Mouse (Mus musculus) lung, postnatal 36 days (tissue): Measurements from ENCODE around the gene Zc3h4.

Experiments
- DNase-seq: peaks from one replicate; pipeline ENCODE4 v3.0.0; 2022; ENCODE audit warnings: mixed read lengths

Zc3h4 gene

DNA sequence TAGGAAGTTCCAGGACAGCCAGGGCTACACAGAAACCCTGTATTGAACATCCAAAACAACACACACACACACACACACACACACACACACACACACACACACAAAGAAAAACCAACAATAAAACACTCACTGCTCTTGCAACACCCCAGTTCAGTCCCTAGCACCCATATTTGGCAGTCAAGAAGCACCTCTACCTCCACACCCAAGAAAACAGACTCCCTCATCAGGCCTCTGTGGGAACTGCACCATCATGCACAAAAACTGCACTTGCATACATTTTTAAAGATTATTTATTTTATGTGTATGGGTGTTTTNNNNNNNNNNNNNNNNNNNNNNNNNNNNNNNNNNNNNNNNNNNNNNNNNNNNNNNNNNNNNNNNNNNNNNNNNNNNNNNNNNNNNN lies 40.5 kb downstream of the Zc3h4 start:
- DNase-seq = peak; percentile 27

DNA sequence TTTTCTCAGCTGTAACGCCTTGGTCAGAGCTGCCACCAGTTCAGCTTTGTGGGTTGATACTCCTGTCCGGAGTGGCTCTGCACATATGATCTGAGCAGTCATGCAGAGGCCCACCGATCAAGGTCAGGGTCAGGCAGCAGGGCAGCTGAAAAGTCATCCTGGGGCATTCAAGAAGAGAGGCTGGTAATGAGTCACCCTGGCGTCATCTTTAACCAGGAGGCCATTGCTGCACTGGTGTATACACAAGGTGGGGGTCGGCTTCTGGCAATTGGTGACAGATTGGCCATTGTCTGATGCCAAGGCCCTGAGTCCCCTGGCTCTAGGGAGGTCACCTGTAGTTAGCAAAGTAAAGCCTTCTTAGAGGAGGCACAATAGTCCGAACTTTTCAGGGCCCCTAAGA lies 50.9 kb downstream of the Zc3h4 start:
- DNase-seq = no peak

DNA sequence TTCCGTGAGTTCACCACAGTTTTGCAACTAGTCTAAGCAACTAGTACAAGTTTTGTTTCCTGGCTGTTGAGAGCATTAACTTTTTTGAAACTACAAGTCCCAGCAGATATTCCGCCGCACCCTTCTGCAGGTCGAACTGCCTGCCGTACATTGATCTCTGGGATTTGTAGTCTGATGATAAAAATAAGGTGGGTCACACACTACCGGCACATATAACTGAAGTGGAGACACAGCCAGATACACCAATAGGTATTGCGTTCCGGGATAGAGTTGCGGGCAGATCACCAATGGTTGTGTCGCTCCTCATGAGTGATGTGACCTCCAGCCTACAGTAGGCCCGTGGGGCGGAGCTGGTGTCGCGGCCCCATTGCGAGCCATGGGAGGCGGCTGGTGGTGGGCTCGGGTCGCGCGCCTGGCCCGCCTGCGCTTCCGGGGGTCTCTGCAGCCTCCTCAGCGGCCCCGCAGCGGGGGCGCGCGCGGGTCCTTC lies 51.9 kb downstream of the Zc3h4 start, which contains the start of gene Tmem160:
Tmem160 (plus strand) TSS at position 193 of the 487 bp plus-strand sequence.
- DNase-seq = peak; percentile 97

DNA sequence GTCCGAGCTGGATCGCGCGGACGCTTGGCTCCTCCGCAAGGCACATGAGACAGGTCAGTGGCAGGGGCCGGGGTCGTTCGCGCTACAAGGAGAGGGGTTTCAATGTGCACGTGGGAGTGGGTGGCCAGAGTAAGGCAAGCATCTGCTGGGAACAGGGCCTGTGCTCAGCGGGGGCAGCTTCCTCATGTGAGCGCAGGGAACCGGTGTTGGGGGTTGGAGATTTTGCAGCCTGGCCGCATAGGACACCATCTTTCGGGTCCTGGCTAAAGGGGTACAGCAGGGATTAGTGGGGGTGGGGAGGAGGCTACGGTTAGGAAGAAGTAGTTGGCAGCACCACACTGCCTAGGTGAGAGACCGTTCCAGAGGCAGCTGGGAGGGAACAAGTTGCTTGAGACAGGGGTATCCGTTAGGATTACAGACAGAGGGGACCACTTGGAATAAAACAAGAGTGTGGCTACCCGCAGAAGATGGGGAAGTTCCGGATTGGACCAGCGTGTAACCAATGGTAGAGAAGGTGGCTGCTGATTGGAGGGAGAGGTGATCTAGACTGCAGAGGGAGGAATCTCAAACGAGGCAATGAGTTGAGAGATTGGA lies 52.5 kb downstream of the Zc3h4 start:
- peak; percentile 56 for DNase-seq

DNA sequence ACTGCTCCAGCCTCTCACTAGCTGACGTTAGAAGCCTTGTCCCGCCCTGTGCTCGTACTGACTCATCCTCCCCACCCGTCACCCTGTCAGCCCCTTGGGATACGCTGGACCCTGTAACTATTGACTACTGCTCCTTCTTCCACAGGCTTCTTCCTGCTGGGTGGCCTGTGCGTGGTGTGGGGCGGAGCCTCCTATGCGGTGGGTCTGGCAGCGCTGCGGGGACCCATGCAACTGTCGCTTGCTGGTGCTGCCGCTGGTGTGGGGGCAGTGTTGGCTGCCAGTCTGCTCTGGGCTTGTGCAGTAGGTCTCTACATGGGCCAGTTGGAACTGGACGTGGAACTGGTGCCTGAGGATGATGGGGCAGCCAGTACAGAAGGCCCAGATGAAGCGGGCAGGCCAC lies 54.3 kb downstream of the Zc3h4 start:
- no peak for DNase-seq

DNA sequence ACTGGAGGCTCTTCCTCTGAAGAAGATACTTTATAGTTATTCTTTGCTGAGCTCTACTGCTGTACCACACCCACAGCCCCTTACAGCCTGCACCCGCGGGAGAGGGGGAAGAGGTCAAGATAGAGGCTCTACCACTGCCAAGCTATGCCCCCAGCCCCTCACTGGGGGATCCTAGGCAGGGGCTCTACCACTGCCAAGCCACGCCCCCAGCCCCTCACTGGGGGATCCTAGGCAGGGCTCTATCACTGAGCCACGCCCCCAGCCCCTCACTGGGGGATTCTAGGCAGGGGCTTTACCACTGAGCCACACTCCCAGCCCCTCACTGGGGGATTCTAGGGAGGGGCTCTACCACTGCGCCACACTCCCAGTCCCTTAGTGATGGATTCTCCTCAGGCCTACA lies 55.6 kb downstream of the Zc3h4 start:
- DNase-seq = no peak

DNA sequence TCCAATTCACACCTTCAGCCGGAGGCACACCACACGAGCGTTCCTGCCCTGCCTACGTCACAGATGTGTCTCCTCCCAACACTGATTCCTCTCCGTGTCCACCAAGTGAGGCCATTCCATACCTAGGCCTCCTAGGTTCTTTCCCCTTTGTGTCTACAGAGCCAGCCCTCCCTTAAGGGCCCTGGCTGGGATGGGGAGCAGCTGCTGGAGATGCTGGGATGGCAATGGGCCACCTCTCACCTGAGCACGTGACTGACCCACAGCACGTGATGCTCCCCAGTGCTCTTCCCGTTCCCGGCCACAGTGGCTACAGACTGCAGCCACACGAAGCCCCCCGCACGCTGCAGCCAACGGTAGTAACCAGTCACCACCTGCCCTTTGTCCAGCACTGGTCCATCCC lies 59.9 kb downstream of the Zc3h4 start:
- DNase-seq = no peak

DNA sequence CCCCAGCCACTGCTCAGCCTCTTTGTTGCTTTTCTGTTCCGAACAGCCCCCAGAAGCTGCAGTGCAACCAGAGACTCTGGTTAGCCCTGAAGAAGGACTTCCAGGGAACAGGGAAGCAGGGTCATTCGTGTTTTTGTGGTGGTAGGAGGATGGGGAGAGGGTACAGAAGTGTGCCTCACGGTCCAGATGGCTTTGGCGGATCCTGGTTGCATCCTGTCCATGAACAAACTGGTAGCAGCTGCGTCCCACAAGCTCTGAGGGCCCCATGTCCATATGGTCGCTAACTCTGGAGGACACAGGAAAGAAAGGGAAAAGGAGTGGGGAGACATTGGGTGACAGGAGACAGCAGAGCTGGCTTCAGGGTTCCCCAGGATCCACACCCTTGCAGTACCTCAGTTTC lies 60.4 kb downstream of the Zc3h4 start:
- no peak for DNase-seq

DNA sequence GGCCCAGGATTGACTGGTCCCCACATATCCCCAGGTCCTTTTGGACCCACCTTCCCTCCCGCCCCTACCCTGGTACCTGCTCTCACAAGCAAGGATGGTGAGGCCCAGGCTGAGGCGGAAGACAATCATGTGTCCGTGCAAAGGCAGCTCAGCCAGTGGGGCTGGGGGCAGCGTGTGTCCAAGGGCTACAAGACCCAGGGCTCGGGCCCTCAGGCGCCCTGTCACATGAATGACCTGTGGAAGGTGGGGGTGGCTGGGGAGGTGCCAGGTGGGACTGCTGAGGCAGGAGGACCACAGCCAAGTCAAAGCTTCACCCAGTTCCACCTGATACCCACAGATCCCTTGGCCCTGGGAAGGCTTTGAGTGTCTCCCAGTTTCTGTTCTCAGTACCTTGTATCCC lies 61.0 kb downstream of the Zc3h4 start:
- DNase-seq = no peak

DNA sequence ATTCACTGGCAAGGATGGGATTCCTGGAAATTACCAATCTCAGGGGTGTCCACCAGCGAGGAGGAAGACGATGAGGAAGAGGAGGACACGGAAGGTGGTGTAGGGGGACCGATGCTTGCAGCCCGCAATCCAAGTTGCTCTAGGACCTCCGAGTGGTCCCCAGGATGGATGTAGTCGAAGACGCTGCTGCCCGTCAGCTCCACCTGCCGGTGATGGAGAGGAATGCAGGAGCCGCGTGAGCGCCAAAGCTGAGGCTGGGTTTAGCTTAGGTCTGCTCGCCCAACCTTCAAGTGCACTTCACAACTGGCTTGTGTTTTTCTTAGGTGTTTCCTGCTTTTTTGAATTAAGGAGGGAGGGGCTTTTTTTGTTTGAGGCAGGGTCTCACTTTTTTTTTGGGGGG lies 62.5 kb downstream of the Zc3h4 start:
- DNase-seq = peak; percentile 87

DNA sequence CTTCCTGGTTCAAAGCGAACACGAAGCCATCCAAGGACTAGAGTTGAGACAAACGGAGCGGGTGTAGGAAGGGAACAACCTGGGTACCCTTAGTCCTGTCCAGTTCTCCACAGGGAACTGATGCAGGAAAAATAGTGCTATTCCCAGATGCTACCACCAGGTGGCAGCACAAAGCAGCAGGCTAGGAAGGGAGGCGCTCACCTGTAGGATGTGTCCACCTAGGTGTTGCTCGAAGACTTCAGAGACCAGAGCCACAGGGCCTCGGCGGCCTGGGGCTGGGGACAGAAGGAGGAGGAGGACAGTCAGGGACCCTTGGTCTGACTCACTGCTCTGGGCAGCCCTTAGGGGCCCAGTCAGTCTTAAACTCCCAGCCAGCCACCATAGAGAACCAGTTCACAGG lies 64.5 kb downstream of the Zc3h4 start:
- peak; percentile 81 for DNase-seq

DNA sequence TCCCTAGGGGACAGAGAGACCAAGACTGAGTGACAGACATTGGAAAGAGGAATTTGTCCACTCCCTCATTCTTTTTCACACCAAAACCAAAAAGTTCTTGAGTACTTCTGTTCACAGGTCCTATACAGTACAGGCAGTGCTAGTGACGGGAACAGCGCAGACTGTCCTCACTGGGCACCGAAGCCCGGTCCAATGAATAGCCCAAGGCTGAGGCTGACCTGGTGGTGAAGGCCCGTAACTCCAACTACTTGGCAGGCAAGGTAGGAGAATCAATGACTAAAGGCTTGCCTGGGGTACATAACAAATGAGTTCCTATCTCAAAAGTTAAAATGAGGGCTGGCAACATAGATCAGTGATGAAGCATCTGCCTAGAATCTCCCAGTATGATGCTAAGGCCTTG lies 64.9 kb downstream of the Zc3h4 start:
- no peak for DNase-seq

DNA sequence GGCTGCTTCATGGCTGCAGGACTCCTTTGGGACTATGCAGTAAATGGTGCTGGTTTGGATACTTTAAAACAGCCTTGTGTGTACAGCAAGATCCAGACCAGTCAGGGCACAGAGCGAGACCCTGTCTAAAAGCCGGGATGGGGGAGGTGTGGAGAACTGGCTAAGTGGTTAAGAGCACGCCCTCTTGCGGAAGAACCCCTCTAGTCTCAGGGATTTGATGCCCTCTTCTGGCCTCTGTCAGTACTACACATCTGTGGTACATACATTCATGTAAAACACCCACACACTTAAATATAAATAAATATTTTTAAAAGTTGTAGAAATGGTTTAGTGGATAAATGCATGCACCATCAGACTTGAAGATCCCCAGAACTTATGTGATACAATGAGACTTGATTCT lies 65.9 kb downstream of the Zc3h4 start:
- peak; percentile 22 for DNase-seq

DNA sequence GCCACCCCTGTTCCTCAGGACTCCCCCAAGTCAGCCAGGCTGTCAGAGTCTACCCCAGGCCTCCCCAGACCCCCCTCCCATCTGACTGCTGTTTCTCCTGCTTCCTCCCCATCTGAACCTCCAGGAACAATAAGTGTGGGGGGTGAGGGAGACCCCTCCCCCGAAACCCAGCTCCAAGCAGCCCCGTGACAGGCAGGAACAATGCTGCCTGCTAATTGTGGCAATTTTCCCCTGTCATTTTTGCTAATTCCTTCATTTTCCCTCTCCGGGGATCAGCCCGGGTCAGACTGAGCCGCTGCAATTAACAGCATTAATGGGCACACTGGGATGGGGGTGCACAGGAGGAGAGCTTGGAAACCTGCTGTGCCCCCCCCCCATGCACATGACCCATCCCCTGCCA lies 67.4 kb downstream of the Zc3h4 start:
- no peak for DNase-seq

DNA sequence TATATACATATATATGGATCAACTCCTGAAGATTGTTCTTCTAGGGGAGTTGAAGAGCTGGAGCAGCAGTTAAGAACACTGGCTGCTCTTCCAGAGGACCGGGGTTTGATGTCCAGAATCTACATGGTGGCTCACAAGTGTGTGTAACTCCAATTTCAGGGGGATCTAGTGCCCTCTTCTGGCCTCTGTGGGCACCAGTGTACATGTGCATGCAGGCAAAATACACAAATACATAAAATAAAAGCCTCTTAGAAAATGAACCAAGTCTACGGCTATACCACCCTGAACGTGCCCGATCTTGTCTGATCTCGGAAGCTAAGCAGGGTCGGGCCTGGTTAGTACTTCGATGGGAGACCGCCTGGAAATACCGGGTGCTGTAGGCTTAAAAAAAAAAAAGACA lies 70.8 kb downstream of the Zc3h4 start:
- DNase-seq = peak; percentile 50

DNA sequence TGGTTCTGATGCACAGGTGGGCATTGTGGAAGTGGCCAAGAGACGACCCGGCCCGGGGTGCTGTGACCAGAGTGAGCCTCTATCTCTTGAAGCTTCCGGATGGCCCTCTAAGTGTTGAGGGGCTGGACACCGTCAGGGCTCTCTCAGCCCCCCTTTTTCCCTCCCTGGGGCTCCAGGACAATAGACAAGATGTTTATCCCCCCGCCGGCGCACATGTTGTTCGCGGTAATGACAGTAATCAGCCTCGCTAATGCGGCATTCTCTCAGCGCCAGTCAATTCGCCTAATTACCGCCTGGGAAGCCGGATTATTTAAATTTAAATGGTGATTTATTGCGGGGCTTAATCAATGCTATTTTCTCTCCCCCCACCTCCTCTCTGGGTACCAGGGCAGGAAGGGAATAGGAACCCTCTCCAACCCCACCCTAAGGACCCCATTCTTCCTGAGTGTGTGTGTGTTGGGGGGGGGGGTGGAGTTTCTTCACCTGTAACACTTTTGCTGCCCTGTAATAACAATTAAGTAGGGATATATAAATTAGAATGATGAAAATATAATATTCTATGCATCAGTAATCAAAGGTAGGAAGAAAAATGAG lies 71.5 kb downstream of the Zc3h4 start:
- DNase-seq = no peak

DNA sequence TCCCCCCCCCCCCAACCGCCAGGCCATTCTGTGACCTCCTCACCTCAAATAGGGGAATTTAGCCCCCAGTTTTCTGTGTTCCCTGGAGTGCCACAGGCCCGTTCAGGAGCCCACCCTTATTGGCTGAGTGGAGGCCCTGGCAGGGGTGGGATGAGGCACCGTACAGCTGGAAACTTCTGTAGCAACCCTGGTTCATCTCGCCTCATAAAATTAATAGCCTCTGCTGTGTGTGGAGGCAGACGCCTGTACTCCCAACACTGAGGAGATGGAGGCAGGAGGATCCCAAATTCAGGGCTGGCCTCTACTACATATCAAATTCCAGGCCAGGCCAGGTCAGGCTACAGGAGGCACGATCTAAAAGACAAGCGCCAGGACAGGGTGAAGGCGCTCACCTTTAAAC lies 73.1 kb downstream of the Zc3h4 start:
- DNase-seq = no peak

DNA sequence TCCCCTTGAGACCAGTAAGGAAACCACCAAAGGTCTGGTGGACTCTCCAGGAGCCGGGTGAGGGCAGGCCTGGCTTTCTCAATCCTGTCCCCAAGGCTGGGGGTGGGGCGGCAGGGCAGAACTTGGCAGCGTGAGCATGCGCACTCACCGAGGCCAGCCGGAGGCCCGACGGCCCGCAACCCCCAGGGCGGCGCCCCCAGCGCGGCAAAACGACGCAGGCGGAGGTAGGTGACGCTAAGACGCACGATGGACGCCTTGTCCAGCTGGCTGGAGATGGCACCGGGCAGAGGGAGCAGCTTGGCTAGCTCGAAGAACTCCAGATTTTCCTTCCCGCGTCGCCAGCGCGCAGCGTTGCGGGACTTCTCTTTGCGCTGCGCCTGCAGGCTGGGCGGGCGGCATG lies 73.7 kb downstream of the Zc3h4 start:
- peak; percentile 39 for DNase-seq

DNA sequence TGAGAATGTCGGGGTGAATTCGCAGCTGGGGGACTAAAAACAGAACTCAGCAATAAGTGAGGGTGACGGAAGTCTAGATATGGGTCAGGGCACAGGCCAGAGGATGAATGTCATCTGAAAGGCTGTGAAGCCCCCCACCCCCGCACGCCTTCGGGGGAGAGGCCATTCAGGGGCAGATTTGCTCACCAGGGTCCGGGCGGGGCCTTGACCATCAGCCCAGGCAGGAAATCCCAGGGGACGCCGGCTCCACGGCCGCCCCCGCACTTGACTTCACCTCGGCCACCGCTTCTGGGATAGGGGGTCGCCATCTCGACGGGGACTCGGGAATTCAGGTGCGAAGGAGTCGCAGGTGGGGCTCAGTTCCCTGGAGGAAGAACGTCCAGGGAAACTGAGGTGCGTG lies 74.6 kb downstream of the Zc3h4 start:
- no peak for DNase-seq

DNA sequence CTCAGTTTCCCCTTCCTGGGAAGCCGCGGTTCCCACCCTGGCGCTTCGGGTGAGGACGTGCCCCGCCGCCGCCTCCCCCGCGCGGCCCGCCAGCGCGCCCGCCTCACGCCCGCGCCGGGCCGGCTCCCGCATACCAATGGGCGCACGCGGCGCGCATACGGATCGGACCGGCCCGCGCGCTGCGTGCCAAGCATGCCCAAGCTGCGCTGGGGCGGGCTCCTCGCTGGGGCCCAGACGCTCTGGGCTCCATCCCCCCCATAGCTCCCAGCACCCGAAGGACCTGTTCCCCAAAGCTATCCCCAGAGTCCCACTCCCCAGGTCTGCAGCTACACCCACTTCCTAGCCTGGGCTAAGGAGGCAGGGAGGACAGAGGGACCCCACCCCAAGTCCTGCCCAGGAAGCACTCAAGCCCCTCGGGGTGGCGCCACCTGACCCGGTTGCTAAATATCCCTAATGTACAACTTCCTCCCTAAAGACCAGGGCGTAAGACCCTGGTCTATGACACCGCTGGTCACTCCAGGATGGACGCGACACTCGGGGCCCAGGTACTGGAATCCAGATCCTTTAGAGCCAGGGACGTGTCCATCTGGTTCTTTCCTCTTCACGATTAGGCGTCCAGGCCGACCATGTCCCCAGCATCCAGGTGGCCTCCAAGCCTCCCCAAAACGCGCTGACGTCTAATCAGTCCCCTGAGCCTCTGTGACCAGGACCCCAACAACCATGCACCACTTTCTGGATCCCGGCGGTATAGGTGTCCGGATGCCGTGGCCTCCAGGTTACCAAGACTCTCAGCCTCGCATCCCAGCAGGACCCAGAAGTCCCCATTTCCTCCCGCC lies 75.3 kb downstream of the Zc3h4 start:
- DNase-seq = no peak

DNA sequence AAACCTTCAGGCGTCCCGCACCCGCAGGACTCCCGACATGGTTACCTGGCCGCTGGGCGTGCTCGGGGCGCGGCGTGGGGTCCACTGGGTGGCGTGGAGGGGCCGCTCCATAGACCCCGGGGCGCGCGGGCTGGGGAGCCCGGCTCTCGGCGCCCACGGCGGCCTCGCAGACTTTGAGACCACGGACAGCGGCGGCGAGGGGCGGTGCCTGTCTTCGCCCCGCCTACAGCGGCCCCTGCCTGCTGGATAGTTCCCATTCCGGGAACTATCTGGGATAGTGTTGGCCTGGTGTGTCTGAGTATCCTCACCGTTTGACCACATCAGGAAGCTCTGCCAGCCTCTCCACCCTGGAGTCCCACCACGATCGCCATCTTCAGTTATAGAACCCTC lies 75.9 kb downstream of the Zc3h4 start:
- DNase-seq = no peak

DNA sequence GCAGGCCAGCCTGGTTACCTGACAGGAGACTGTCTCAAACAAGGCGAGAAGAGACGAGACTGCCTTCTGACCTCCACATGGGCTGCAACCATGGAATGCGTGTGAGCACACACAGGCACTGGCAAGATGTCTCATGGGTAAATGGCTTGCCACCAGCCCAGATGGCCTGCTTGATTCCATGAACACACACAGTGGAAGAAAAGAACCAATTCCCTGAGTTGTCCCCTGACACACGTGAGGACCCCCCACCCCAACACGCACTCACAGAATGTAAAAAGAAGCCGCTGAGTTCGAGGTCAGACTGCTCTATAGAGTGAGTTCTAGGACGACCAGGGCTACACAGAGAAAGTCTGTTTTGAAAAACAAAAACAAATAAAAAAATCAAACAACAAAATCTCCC lies 76.9 kb downstream of the Zc3h4 start, which contains the start of gene Npas1:
Npas1 (minus strand) TSS at position 101 of the 400 bp plus-strand sequence.
- DNase-seq = no peak
